Mouse (Mus musculus) testis, postnatal 10 days (tissue): Measurements from ENCODE around the gene Gm49318.

Experiments
- DNase-seq: peaks from one replicate; pipeline ENCODE4 v3.0.0; 2021; ENCODE audit warnings: low spot score

Gm49318 gene

GRCm38 (mm10) chr9:22069881-22070553 lies 1.0 kb downstream of the Gm49318 start:
- DNase-seq = no peak

GRCm38 (mm10) chr9:22067195-22067594 lies 3.9 kb downstream of the Gm49318 start:
- no peak for DNase-seq

DNA sequence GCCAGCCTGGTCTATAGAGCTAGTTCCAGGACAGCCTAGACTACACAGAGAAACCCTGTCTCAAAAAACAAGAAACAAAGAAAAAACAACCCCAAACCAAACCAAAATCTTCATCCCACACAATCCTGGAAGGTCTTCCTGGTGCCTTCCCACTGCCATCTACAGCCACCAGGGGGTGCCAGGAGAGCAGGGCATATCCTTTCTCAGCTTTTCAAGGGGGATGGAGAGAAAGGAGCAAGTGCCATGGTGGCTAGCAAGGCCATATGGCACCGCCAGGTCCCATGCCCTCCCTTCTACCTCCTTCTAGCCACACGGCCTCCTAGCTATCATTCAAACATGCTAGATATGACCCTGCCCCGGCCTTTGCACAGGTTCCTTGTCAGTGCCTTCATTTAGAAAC lies 4.6 kb downstream of the Gm49318 start:
- peak; percentile 81 for DNase-seq

GRCm38 (mm10) chr9:22065642-22066041 lies 5.4 kb downstream of the Gm49318 start:
- DNase-seq = no peak

DNA sequence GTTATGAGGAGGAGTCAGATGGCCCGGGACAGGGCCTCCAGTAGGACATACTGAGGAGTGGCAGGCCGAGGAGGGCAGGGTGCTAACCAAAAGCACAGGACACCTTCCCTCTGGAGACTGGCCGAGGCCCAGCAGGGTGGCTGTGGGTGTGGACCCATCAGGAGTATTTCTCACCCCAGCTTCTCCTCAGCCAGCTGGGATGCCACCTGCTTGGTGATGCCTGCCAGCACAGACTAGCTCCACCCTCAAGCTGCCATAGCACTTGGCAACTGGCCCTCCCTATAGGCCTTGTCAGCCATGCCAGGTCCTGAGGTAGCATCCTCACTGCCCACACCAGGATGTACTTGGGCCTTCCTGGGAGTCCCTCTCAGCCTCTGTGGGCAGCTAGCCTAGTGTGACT lies 6.7 kb downstream of the Gm49318 start:
- DNase-seq = no peak

GRCm38 (mm10) chr9:22061339-22061738 lies 9.7 kb downstream of the Gm49318 start:
- DNase-seq = no peak

DNA sequence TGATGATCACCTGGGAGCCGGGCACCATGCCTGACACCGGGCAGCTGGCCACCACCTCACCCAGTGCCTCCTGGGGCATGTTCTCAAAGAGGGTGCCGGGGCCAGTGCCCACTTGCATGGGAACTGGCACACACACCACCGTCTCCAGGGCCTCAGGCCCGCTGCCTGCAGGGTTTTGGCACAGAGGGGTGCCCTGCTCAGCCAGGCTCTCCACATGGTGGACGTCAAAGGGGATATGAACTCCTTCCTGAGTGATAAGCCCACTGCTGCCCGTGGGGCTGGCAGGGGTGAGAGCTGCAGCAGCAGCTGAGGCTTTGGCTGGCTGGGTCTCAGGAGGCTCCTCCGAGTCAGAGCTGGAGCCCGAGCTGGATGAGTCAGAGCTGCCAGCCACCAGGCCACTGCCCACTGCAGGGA lies 13.0 kb downstream of the Gm49318 start:
- no peak for DNase-seq

DNA sequence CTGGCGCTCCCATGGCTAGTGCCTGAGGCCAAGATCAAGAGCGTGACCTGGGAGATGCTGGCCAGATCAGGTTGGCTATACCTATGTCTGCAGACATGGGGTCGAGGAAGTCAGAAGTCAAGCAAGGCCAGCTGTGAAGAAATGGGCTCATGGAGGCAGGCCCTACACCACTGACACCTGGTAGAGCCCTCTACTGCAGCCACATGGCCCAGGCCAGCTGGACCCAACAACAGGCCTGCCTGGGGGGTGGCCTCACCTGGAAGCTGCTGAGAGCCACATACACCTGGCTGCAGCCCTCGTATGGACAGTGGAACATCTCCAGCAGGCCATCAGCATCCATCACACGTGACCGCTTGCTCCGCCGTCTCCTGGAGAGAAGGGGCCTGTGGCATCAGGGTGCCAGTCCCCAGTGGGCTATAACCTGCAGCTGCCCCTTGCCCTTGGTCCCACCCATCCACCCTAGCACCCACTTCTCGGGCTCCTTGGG lies 14.0 kb downstream of the Gm49318 start:
- no peak for DNase-seq

GRCm38 (mm10) chr9:22056303-22056910 lies 14.7 kb downstream of the Gm49318 start:
- DNase-seq = no peak

DNA sequence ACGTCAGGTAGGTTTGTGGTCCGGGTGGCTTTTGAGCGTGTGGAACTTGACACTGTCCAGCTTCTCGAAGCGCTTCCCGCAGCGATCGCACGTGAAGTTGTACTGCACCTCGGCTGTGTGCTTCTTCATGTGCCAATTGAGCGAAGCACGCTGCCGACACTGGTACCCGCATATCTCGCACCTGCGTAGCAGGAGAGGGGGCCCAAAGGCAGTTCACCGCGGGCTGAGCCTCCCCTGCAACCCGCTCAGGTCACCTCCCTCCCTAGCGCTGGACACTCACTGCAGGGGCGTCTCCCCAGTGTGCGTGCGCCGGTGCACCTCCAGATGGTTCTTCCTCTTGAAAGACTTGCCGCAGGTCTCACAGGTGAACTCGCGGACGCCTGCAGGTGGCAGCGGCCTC lies 15.3 kb downstream of the Gm49318 start:
- DNase-seq = no peak

DNA sequence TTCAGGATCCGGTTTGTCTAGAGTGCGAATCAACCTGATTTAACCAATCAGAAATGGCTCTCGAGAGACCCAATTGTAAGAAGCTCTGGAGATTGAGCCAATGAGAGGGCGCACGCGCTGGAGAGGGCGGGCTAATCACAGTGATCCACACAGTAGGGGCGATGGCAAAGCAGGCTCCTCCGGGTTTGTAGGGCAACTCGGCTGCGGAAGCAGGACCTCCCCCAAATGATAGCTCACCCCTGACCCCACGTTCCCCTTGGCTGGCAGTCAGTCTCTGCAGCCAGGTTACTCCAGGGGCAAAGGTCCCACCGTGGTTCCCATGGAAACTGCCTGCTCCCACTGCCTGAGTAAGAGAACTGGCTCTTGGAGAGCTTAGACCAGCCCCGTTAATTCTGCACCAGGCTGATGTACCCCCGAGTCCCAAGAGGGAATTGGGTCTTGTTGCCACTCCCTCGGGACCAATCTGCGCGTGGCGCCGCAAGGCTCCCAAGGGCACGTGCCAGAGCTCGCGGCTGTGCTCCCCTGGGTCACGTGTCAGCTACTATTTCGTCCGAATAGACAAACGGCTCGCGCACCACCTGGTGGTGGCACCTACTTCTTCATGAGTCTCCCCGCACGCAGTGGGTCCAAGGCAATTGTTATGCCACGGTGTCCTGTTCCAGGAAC lies 16.5 kb downstream of the Gm49318 start:
- peak; percentile 81 for DNase-seq

DNA sequence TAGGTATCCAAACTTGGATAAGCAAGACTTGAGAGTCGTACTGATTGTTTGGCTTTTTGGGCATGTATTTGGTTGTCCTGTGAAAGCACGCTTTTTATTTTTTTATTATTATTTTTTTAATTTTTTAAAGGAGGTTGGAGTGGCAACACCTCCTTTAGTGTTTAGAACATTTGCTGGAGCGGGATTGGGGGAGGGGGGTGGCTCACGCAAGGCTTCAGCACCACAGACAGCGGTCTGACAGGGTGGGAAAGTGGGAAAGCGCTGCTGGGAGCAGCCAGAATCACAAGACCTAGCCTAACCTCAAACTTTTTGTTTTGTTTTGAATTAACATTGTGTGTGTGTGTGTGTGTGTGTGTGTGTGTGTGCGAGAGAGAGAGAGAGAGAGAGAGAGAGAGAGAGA lies 17.4 kb downstream of the Gm49318 start:
- no peak for DNase-seq

DNA sequence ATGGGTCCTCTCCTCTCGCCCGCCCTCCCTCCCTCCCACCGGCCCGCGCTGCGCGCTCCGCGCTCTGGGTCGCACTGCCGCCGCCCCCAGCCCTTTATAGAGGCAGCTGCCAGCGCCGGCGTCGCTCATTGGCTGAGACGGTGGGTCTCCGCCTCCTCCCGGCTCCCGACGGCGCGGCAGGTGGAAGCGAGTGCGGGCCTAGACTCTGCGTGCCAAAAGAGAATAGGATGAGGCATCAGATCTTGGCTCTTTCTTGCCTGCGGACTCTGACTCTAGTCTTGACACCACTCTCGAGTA lies 19.2 kb downstream of the Gm49318 start, which contains the start of gene Elavl3:
Gene Elavl3 (minus strand): TSS at position 66 of the 297 bp plus-strand sequence.
- DNase-seq = no peak

- peak; percentile 59 for DNase-seq
Measured at GRCm38 (mm10) chr9:22051161-22051957, 19.7 kb downstream of the Gm49318 start.

DNA sequence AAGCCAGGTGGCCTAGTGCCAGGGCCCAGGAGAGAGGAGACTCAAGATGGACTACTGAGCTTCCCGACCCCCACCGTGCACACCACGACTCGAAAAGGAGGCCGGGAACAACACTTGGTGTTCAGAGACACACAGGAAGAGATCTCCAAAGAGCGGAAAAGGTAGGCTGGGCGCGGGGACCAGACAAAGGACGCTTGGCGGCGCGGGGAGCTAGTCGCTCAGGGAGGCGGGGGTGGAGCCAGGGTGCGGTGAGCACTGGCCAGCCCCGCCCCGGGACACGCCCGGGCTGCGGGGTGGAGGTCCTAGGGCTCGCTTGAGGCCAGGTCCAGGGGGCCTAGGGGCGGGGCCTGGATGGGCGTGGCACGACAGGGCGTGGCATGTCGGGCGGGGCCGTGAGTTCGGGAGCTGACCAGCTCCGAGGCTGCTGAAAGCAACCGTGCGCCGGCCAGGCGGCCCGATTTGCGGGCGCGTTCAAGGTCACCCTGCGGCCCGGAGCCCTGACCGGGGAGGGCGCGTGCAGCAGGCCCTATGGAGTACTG lies 20.6 kb downstream of the Gm49318 start:
- peak; percentile 88 for DNase-seq

- no peak for DNase-seq
Measured at GRCm38 (mm10) chr9:22049721-22050270, 21.3 kb downstream of the Gm49318 start.

DNA sequence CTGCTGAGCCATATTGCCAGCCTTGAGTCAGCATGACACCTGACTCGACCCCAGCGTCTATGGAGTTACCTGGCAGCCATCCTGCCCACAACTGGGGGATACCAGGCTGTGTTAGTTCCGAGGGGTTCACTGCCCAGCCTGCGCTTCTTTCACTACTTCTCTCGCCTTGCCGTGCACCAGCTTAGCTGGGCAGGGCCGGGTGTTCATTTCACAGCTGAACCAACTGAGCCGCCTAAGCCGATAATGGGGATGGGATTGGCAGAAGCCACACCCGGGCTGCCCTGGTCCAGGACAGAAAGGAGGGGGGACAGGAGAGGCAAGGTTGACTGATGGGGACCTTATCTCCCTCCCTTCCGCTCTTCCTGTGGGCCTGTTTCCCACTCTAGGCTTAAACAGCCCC lies 21.7 kb downstream of the Gm49318 start:
- DNase-seq = no peak

DNA sequence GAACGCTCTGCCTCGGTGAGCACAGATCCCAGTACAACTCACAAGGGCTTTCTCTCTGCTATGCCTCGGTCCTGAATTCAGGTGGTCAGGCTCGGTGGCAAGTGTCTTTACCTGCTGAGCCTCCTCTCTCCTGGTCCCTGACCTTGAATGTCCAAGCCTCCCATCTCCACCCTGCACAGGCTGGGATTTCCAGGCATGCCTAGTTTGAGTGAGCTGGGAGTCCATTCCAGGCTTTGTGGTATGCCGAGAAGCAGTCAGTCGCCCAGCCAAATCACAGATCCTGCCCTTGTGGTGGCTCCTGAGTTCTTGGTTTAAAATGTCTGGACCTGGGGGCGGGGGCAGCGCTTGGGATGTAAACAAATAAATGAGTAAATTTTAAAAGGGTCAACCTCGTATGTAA lies 23.7 kb downstream of the Gm49318 start:
- DNase-seq = no peak

- no peak for DNase-seq
Measured at GRCm38 (mm10) chr9:22041832-22042231, 29.2 kb downstream of the Gm49318 start.

GRCm38 (mm10) chr9:22037826-22038225 lies 33.2 kb downstream of the Gm49318 start:
- DNase-seq = no peak

DNA sequence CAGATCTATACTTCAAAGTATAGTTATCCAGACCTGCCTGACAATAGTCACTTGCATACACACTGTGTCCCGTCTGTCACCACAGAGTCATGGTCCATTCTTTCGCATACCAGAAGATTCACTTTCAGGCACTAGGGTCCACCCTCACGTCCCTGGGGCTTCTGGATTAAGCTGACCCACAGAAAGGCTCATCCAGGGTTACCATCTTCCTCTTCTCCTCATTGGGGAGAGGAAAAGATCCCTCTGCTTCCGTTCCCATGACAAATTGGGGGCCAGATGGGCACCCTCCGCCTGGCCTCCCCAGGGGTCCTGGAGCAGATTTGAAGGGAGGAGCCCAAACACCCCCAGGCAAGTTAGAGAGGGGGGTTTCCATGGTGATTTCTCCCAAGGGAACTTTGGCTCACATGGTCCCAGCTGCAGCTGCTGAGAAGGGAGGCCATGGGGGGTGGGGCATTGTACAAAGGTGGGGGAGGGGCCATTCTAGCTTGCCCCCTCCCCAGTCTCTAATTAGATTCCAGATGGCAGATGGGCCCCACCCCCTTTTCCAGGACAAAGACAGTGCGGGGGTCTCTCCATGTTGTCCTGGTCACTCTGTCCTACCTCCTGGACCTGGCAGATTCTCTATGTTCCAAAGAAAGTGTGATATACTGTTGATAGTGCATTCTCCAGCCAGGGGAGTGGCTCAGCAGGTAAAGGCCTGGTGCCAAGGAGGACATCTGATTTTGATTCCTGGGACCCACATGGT lies 35.6 kb downstream of the Gm49318 start:
- no peak for DNase-seq
